Mouse (Mus musculus) monocyte, adult 5-6 weeks (primary cell): ENCODE measurements around the gene Il10ra. TPM values are rescaled to one million over a fixed set of nuclear protein-coding genes. Genes with fewer than 3 reads are reported as not detected.

Source experiments
- ATAC-seq: fragments of 153-309, 156-312 bp; replicated peaks from 2 replicates; pipeline ENCODE4 v1.8.0; 2017; ENCODE audit warnings: mild to moderate bottlenecking; ENCODE audit not compliant: low TSS enrichment, insufficient number of reproducible peaks, severe bottlenecking, poor library complexity, low FRiP score
- total RNA-seq: library from RNA; stranded (forward); fragments of 200-1000, 200-491, 200-594 nt; gene quantifications from 3 replicates; pipeline ENCODE4 v1.2.3, GENCODE M21; 2017

Gene Il10ra
- total RNA-seq, 1 experiment from 2014 or later: 369 TPM

DNA sequence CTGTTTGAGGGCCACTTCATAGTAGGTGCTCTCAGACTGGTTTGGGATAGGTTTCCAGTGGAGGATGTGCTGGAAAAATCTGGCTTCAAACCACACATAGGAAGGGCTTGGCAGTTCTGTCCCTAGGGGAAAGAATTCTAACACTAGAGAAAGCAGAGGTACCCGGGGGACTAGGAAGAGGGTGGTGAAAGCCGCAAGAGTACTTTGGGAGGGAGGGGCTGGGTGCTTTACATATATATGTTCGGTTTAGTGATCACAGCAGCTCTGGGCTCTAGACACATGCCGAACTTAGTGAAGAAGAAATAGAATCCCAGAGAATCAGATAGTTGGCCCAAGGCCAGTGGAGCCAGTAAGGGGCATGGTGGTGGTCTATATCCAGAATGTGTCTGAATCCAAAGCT is 1.9 kb downstream of the Il10ra start:
- no peak for ATAC-seq

DNA sequence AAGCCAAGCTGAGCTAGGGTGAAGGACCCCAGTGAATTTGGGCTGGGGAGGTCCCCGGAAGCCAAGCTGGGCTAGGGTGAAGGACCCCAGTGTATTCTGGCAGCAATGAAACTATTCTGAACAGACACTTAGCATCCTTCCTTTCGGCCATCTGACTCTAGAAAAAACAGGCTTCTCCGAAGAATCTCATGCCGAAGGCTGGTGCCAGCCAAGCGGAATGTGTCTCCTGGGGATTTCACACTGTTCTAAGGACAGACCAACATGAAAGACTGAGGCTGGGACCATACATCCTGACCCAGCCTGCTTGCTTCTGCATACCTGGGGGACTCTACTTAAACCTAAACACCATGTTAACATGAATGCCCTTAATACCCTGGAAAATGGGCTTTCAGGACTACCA is 7.1 kb downstream of the Il10ra start:
- ATAC-seq: no peak

DNA sequence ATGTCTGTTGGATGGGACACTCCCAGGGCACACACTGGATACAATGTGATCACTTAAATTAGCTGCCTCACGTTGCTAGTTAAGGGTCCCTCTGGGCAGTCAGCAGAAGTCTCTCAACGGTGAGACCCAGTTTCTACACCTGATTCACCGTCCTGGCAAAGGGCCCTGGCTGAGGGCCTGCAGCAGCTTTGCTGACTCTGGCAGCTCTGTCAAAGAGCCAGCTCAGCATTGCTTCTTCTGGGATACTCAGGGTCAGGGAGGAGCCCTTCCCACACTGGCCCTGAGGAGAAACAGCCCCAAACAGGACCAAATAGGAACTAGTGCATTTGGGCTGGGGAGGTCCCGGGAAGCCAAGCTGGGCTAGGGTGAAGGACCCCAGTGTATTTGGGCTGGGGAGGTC is 7.5 kb downstream of the Il10ra start:
- no peak for ATAC-seq

DNA sequence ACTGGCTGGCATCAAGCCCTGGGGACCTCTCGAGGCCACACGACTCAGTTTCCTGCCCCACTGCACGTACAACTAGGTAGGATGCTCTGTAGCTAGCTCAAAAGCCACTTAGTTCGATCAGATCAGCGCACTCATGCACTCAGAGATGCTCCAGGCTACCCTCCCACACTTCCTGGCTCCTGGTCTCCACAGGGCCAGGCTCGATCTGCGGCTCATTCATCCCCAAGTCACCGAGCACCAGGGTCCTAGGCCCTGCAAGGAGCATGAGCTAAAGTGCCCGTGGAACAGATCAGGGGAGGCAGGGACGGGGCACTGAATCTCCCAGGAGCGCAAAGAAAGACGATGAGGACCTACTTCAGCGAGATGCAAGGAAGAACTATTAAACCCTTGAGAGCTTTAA is 9.9 kb downstream of the Il10ra start:
- no peak for ATAC-seq

DNA sequence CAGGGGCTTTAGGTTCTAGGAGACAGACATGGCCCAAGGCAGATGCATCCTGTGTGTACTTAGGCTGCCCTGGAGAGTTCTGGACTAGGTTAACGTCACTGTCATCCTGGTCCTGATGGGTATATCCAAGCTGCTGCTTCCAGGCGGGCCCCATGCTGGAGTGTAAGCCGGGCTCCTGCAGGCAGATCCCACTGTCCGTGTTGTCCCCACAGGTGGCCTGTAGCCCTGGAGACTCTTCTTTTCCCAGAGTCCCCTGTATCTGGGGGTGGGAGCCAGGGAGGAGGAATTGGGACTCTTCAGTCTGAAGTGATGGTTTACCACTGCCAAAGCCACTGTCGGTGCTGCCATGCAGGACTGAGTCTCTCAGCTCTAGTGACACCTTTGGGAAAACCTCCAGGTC is 13.0 kb downstream of the Il10ra start:
- ATAC-seq: no peak

DNA sequence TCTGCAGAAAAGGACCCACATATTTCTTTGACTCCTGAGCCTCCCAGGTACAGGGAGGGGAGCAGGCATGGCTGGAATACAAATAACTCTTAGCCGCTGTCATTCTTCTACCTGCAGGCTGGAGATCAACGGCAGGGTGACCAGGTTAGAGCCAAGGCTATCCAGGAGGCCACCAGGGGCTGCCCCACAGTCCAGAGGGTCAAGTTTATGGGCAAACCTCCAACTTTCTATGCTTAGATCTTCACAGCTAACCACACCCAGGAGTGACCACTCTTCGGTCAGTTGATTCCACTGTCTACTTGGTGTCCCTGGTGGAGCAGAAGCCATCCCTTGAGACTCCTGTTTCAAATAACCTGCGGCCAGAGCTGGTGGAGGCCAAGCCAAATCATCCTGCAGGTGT is 13.5 kb downstream of the Il10ra start:
- no peak for ATAC-seq

DNA sequence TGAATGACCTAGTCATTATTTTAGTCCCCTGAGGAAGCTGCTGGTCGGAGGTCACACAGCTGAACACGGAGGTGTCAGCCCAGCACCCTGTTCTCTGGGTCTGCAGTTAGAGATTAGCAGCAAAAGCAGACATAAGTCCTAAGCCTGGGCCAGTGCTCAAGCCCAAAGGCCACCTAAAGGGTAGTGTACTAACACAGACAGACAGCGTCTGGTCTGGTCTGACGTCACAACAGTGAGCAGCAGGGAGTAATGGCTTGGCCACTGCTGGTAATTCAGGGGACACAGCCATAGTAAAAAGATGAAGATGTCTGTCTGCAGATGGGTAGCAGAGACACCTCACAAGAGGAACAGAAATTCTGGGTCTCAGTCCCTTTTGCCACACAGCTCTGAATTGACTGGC is 14.3 kb downstream of the Il10ra start:
- no peak for ATAC-seq

DNA sequence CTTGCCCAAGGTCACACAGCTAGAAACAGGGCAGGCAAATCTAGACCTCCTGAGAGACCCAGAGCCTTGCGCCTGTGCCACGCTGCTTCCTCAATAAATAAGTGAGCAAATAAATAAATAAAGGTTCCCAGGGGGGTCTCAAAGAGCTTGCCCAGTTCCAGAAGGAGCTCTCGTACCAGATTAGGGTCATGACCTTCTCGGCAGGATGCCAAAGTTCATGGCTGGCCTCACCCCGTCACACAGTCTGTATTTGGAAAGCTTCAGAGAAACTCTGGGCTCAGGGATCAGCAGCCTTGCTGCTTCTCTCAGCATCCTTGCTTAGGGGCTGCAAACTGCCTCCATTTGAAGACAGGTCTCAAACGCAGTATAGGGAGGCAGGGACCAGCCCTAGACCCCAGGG is 14.9 kb downstream of the Il10ra start:
- no peak for ATAC-seq

DNA sequence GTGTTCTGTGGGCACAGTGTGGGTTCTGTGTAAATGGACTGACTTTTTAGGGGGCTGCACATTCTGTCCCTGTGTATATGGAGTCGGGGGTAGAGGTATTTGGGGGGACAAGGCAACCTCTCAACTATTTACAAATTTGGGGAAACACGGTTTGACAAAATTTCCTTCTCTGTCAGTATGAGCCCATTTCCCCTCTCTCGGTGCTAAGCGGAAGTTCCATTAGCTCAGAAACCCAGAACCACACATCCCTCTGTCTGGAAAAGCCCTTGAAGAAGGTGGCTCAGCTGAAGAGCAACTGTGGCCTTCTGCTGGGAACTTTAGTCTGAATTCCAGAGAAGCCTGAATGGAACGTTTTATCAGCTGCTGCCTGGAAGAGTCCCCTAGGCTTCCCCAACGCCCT is 16.6 kb downstream of the Il10ra start:
- ATAC-seq: no peak

DNA sequence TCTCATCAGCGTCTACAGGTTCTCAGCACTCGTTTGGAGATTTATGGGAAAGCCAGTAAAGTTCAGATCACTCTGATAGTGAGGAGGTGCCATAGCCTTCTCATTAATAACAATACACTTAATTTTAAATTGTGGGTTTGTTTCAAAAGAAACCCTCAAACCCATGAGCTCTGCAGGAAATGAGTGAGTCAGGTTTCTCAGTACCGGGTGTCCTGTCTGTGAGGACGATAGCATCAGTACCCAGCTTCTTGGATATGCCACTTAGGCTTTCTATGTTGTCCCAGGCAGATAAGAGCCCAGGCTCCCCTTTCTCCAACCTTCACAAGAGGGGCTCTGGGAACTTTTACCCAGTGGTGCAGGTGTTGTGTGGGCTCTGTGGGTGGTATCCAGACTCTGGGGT is 17.0 kb downstream of the Il10ra start:
- ATAC-seq: no peak

DNA sequence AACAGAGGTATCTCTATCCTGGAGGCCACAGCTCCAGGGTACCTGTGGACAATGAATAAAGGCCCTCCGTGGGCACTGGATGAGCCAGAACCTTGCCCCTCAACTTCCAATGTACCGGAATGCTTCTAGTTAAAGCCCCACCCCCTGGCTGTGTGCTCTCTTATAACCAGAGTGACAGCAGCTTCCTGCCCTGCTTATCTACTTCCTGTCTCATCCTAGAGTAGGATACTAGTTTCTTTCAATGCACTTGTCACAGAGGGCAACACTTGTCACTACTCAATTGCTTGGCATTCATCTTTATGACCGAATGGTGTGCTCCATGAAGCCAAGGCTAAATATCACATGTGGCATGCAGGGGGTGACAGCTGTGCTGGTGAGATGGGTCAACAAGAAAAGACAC is 17.7 kb downstream of the Il10ra start:
- no peak for ATAC-seq

DNA sequence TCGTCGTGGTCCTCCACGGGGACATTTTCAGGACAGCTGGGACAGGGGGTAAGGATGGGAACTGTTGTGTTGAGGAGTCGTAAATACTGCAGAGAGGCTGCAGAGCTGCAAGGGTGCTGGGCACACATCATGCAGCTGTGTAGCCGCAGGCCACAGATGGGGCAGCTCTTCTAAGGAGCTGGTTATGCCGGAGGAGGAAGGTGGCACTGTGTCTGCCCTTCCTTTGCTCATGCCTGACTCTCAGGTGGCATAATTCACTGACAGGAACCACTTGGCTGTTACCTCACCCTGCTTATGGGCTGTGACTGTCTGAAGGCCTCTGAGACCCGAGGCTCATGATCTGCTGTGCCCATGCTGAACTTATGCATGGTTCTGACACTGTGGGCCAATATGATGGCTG is 18.6 kb downstream of the Il10ra start:
- no peak for ATAC-seq

DNA sequence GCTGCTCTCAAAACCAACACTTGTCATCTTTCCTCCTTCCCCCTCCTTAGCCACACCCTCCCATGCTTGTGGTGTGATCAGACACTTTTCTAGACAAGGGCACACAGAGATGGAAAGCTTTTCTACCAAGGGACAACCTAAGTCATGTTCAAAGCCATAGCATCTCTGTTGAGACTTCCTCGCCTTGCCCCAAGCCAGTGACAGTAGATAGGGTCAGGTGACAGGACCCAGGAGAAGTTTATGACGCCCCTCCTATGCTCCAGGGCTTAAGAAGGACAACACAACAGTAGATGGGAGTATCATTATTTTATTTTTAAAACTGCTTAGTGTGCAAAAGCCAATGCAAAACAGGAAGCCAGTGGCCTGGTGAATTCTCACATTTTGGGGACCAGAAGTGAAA is 21.4 kb downstream of the Il10ra start:
- ATAC-seq: peak; percentile 55

DNA sequence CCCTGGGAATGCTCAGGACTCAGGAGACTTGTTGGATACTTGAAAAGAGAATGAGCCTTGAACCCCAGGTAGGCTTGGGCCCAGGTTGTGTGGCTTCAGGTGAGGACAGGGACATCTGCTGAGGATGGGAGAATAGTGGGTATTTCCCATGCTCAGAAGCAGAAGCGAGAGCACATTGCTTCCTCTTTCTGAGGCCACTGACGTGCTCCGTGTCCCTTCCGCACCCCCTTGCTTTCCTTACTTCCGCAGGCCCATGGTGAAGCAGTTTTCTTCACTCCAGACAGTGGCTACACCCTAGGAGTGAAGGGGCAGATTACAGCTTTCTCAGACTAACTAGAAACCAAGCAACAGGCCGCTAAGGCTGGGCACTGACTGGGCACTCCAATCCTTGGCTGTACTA is 22.9 kb downstream of the Il10ra start:
- ATAC-seq: peak; percentile 68

DNA sequence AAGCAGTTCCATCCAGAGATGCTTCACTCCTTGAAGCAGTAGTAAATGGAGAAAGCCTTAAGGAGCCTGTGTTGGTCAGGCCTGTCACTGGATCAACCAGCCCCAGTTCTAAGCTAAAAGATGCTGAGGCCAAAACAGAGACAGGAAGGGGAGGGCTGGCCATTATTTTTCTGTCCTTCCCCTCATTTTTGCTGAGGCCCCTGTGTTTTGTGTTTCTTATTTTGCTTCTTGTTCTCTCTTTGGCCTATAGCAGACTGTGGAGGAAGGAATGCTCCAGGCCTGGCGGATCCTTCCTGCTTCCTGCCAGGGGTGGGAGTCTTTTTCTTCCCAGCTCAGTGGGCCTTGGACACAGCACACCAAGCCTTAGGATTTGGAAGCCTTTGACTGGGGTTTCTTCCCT is 23.5 kb downstream of the Il10ra start:
- ATAC-seq: no peak

DNA sequence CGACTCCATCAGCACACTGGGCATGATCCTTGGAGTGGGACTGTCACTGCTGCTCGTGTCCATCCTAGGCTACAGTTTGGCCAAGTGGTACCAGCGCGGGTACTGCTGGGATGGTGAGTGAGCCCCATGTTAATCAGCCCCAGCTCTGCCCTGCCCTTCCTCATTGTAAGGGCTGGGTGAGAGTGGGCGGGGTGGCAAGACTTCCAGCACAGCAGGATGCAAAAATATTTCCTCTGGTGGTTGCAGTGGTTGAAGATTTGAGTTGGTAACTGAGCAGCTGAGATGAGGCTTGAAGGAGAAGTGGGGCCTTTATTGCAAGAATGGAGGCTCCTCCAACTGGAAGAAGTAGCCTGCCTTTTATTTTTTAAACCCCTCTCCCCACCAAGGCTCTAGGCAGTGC is 27.6 kb downstream of the Il10ra start:
- ATAC-seq: peak; percentile 71

DNA sequence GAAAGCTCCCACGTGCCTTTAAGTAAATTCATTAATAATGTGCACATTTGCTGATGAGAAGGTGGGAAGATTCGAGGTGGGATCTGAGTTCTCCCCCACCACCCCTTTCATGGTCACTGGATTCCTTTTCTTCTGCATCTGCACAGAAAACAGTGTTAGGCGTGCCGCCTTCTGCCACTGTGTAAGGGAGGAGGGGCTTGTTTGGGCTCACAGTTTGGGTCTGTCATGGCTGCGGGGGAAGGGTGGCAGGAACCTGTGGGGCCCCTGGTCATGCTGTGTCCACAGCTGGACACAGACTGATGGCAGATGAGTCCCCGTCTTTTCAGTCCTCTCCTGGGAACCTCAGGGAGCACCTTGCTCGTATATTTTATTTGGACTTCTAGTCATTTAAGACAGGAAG is 32.2 kb downstream of the Il10ra start:
- ATAC-seq: no peak

DNA sequence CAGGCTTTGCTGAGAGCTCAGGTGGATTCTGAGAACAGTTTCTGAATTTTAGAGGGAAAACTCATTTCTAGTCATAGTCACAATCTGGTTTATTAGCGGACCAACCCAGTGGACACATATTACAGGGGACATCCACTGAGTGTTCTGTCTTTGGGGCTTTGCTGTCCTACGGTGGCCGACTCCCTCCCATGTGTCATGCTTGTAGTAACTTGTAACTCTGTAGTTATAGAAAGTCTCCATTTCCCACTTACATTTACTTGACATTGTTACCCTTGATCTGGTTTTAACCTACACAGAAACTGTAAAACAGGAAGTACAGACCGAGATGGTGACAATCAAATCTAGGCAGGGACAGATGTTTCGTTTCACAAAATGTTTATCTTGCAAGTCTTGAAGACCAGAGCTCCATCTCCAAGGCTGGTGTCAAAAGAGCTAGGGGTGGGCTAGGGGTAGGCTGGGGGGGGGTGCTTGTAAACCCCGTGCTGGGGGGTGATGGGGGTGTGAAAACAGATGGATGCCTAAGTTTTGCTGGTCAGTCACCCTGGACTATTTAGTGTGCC is 33.2 kb downstream of the Il10ra start:
- peak; percentile 78 for ATAC-seq

DNA sequence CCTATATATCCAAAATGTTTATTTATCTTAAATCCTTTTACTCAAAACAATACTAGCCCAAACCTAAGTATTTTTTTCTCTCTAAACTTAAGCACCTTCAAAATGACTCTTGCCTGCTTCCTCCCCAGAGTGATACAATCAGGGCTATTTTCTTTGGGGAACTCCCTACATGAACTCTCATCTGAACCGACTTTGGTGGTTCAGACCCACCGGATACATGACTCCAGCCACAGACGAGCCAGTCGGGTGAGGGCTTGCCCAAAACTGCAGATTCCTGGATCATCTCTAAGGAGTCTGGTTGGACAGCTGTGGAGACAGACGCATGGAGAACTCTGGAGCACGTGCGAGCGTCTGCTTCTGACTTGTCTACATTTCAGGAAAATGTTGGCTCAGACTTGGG is 39.6 kb downstream of the Il10ra start:
- ATAC-seq: no peak

DNA sequence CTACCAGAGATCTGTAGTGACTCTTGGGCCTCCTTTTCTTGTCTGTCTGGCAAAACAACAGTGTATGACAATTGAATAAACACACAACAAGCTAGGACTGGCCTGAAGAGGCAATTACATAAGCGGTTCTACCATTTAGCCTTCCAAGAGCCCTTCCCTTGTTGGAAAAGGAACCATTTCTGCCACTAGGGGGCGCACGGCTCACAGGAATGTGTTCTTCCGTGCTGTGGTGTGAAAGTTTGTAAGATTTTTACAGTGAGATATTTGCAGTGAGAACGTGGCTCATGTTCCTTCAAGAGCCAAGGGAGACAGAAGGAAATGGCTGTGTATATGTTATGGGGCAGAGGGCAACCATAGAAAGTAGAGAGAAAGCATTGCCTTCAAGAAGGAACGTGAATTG is 47.4 kb downstream of the Il10ra start:
- peak; percentile 89 for ATAC-seq

DNA sequence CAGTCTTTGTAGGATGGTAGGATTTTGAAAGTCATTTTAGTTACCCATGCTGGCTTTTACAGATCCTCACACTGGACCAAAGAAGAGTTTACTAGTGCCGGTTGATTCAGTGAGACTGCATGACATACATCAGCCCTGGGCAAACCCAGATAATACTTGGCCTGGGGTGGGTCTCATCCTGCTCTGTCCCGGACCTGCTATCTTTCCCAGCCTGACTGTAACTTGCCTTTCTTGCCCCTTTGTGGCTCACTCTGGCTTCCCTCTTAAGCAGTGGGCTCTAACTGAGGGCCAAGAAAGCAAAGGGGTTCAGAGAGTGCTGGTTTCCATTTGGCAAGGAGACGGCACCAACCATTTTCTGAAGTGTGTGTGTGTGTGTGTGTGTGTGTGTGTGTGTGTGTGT is 49.3 kb downstream of the Il10ra start:
- no peak for ATAC-seq
